Mouse (Mus musculus) testis, postnatal 14 days (tissue): ENCODE data around the gene Kitl.

Experiments used
- DNase-seq: peaks from one replicate; pipeline ENCODE4 v3.0.0; 2021; ENCODE audit warnings: low spot score

The Kitl gene

GRCm38 (mm10) chr10:100015370-100016325 is at the start of gene Kitl:
Gene Kitl, plus strand, starts transcription at chr10:100015630.
- DNase-seq = peak; percentile 80

- DNase-seq = no peak
These were observed 42.6 kb upstream of the Kitl start for GRCm38 (mm10) chr10:99972866-99973265.

DNA sequence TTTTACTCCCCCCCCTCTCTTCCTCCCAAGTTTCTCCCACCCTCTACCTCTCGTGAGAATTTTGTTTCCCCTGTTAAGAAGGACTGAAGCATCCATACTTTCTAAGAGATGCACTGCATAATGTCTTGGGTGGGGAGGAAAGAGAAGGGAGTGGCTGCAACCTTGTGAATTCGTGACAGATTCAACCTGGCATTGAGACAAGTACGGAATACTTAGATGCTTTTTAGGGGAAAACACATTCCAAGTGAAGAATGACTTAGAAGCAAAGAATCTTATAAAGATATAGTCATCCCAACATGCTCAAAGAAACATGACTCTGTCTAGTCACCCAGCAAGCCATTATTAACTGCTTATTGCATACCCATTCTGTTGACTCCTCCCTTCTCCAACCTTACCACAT is 35.3 kb upstream of the Kitl start:
- no peak for DNase-seq

DNA sequence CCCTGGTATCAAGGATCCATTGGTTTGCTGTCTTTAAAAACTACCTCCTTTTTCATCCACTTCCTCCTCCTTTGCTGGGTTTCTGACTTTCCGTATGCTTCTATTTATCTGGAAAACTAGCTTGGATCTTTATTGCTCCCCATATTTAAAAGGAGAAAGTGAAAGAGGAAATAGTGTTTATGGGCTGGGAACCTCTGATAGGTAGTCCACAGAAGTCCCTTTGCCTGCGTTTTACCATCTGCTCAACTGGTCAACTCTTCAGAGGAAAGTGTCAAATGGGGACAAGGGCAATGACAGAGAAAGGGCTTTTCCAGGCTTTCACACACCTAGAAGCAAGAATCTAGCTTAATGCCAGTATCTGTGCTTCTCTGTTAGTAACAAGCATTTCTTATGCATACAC is 34.5 kb upstream of the Kitl start:
- no peak for DNase-seq

DNA sequence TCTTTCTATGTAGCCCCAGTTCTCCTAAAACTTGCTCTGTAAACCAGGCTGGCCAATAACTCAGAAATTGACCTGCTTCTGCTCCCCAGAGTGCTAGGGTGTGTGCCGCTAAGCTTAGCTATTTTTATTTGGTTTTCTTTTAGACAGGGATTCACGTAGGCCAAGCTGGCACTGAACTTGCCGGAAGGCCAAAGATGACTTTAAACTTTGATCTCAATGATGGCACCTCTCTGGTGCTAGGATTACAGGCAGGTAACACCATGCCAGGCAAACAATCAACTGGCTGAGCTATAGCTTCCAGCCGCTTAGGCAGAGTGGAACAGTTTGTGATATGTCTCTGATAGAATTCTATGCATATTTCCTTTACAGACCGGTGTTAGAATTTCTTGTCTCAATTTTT is 33.5 kb upstream of the Kitl start:
- DNase-seq = no peak

GRCm38 (mm10) chr10:99986745-99987144 is 28.7 kb upstream of the Kitl start:
- no peak for DNase-seq

GRCm38 (mm10) chr10:99989758-99990157 is 25.7 kb upstream of the Kitl start:
- no peak for DNase-seq

GRCm38 (mm10) chr10:99992121-99992520 is 23.3 kb upstream of the Kitl start:
- DNase-seq = no peak

- DNase-seq = no peak
These were observed 14.0 kb upstream of the Kitl start for GRCm38 (mm10) chr10:100001452-100001851.

DNA sequence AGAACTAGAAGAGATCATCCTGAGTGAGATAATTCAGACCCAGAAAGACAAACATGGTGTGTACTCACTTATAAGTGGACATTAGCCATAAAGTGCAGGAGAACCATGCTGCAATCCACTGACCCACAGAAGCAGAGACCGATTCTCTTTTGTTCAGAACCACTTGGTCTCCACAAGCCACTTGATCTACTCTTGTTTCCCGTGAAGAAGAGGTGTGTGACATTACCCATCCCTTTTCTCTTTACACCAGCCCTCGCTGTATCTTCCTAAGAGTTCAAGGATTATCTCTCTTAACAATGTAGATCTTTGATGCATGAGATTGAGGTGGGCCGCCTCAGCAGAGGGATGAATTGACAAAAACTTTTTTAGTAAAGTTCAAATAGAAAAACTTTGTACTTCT is 11.6 kb upstream of the Kitl start:
- DNase-seq = no peak

DNA sequence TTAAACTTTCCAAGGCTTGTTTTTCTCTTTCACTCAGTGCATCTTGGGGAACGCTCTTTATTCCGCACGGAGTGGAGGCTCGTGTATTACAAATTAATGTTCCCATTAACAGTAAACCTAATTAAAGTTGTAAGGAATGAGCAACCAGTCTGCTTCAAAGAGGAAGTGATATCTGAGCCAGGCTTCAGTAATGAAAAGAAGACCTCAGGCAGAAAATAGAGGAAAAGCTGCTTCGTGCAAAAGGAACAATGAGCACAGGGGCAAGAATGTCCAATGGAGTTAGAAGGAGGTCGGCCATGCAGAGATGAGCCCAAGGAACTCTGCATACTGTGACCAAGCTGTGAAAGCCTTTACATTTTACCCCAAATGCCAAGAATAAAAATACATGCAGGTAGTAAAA is 5.7 kb upstream of the Kitl start:
- DNase-seq = no peak

DNA sequence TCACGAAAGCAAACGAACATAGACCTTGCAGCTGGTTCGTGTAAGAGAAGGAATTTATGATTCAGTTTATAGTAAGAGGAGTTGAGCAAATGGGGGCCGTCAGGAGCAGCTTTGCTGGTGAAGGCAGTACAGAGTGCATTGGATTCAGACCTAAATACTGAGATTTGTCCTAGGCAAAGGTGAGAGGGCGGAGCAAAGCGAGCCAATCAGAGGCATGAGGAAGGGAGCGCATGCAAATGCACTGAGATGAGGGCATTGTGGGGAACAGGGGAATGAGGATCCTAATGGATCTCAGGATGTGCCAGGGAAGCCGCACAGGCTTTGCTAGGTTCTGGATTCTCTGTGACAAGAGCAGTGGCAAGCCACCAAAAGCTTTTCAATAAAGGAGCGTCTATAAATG is 5.1 kb upstream of the Kitl start:
- no peak for DNase-seq

DNA sequence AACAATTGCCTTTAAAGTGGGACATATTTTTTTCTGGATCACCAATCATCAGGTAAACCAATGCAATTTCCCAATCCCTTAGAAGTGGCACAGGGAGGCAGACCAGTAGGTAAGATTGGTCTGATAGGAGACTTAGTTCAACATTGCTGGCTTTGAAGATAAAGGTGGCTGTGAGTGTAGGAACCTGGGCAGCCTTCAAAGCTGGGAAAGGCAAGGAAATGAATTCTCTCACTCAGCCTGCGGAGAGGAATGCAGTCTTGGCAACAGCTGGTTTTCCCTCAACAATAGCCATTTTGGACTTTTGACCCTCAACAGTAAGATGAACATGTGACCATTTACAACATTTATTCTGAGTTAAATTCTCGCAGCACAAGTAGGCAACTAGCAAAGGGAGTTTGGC is 1.3 kb upstream of the Kitl start:
- DNase-seq = no peak

GRCm38 (mm10) chr10:100016326-100016709 is 888 bp downstream of the Kitl start:
- peak; percentile 42 for DNase-seq

DNA sequence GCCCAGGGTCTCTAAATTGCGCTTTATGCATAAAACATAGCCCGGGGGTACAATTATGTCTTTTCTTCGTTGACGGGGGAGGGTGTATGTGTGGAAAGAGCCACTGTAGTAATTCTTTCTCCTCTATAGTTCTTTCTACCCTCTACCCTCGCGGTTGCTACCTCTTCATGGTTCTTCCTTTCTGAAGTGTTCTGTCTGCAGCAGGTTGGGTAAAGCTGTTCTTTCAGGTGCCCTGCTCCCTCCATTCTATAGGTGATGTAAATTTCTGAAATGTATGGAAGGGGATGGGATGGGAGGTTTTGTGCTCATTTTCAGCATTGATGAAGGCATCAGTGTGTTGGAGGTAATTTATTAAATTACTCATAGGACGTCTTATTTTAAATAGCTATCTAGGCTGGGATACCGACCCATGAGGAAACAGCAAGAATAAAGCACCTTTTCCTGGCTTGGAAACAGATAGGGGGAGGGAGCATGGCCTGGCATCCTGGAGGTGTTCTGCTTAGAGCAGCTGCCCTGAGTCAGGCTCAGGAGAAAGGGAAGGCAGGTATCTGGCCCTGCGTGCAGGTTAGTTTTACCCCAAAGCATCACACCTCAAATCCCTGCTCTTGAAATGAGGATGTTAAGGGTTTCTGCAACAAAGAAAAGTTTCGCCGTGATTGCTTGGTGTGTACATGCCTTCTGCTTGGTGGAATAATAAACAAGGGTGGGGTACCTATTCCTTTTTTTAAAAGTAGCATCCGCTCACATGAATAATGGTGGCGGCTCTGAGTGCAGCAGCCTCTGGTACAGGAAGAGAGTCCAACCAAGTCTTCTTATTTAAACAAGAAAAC is 1.7 kb downstream of the Kitl start:
- no peak for DNase-seq

DNA sequence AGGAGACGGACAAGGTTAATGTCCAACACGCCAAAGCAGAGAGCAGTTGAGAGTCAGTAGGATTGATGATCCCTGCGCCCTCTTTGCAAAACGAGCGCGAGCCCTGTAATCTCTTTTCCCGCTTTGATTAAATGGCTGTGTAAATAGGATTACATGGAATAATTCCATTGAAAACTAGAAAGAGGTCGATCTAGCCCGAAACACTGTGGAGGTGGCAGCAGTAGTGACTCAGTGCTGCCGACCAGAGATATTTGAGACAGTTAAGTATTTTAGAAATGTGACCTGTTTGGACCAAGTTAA is 2.3 kb downstream of the Kitl start:
- no peak for DNase-seq

DNA sequence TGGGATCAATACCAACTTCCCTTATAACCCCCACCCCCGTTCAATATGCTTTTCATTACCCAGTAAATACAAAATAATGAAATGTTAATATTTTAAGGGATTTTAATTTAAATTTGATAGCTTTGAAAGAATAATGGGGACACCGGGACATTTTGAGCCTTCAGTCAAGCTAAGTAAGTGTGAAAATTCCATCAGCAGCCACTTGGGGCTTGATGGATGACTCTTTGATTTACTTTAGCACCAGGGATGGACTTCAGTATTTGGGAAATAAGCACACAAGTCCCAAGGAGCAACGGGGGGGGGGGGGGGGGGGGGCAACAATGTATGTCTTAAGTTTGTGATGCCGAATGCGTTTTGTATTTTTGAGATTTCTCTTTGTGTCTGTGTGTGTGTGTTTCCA is 3.1 kb downstream of the Kitl start:
- no peak for DNase-seq

GRCm38 (mm10) chr10:100019246-100020195 is 4.1 kb downstream of the Kitl start:
- DNase-seq = no peak

- no peak for DNase-seq
These were observed 6.8 kb downstream of the Kitl start for GRCm38 (mm10) chr10:100022090-100022834.

- no peak for DNase-seq
These were observed 7.3 kb downstream of the Kitl start for GRCm38 (mm10) chr10:100022835-100023093.

DNA sequence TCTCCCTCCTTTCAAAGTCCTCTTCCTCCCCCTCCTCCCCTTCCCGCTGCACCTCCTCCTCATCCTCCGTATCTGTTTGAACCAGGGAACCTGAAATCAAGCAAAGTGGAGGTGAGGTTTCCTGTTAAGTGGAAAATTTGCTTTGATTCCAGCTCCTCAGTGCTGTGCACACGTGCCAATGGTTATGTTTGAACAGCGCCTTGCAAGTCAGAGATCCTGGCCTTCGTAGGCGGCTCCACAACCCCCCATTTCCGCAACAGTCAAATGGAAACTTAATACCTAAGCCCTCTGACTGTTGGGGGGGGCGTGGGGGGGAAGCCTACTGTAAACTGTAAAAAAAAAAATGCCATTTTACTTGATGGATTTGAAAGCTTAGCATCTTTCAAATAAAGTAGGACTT is 10.2 kb downstream of the Kitl start:
- DNase-seq = no peak

DNA sequence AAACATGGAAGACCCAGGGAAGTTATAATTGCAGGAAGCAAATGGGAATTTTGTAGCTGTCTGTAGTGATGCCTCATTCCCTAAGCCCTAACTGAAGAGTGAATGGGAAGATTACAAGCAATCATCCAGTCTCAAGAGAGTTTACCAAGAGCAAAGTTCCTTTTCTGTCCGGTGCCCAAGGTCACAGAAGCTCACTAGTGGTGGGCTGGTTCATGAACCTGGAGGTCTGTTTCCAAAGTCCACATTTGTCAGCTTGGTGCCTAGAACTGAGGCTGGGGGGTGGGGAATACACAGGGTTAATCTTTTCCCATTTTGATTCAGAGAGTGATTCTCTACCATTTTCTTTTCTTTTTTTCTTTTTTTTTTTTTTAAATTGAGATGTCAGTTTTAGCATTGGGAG is 11.3 kb downstream of the Kitl start:
- DNase-seq = no peak
